Mouse (Mus musculus): ENCODE data around the gene Gm8180.
"Not testable (repeated sequence)": the region's sequence is repeated elsewhere in the genome, so short reads cannot be mapped to it uniquely, and the experiment has no call there.

The Gm8180 gene

DNA sequence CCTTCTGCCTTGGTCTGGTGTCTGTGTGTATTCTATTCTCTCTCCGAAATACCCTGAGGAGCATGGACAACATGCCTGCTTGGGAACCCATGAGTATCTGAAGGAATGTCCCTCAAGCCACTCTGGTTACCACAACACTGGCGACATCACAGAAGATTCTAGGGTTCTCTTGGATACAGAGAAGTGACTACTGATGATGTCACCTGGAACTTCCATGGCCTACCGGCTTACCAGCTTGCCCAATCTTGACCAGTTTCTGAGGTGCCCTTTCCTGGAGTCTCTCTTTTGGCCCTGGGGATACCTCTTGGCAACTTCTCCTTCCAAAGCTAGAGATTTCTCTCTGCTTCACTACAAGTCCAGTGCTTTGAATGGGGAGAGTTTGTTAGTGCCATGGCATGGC, at the start of gene Gm8180:
Gm8180 (minus strand) TSS at position 101 of the 400 bp plus-strand sequence.
- DNase-seq (ENCODE audit: low spot score), result not testable (repeated sequence)

GRCm38 (mm10) chr14:43830385-43830784, 45.8 kb upstream of the Gm8180 start:
- DNase-seq (ENCODE audit: low spot score), result not testable (repeated sequence)

GRCm38 (mm10) chr14:43824176-43824575, 39.6 kb upstream of the Gm8180 start:
- DNase-seq (ENCODE audit: low spot score), result not testable (repeated sequence)

DNA sequence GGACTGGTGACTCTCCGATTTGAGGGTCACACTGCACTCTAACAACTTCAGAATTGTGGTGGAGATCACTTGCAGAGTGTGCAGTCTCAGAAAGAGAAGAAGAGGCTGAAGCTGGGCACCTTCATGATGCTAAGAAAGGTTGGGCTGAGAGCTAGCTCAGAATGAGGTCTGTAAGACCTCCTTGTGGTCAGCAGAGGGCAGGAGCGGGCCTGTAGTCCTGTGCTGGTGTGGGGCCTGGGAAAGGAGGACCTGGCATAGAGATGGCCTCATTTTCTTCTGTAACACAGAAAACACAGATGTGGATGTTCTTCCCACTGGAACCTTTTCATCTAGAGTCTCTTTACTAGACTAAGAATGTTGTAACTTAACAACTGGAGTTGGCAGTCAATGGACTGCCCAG, 37.3 kb upstream of the Gm8180 start:
- DNase-seq (ENCODE audit: low spot score), result not testable (repeated sequence)

DNA sequence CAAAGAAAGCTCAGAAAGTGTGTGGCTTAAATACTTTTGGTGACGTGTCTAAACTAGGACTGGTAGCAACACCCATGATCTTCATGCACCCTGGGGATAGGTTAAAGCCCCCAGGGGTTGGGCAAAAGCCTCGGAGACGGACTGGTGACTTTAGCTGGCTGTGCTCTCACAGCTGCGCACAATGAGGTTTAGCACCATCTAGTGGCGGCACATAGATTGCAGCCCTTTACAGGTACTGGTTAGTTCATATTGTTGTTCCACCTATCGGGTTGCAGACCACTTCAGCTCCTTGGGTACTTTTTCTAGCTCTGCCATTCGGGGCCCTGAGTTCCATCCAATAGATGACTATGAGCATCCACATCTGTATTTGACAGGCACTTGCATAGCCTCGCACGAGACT, 27.9 kb upstream of the Gm8180 start:
- peak; percentile 23 for DNase-seq (ENCODE audit: low spot score)

GRCm38 (mm10) chr14:43808142-43808541, 23.6 kb upstream of the Gm8180 start:
- not testable (repeated sequence) for DNase-seq (ENCODE audit: low spot score)

GRCm38 (mm10) chr14:43804435-43804834, 19.9 kb upstream of the Gm8180 start:
- not testable (repeated sequence) for DNase-seq (ENCODE audit: low spot score)

- DNase-seq (ENCODE audit: low spot score), result peak; percentile 22
These were observed 12.4 kb upstream of the Gm8180 start for GRCm38 (mm10) chr14:43796905-43797470.

- peak; percentile 2 for DNase-seq (ENCODE audit: low spot score)
These were observed 11.7 kb upstream of the Gm8180 start for GRCm38 (mm10) chr14:43796069-43796904.

DNA sequence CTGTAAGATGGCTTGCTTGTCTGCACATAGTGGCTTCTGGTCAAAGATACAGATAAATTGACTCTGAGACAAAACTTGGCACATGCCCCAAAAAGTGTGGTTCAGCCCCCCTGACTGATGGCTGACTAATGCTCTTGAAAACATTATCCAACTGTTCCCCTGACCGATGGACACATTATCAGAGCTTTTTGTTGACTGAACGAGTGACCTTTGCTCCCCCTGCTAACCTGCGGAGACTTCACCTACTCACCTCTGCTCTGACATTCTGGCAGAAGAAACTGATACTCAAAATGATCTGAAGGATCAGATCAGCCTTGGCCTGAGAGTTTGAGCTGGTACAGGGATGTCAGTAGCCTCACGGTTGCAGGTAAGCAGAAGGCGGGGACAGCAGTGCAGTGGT, 9.3 kb upstream of the Gm8180 start:
- peak; percentile 60 for DNase-seq (ENCODE audit: low spot score)

DNA sequence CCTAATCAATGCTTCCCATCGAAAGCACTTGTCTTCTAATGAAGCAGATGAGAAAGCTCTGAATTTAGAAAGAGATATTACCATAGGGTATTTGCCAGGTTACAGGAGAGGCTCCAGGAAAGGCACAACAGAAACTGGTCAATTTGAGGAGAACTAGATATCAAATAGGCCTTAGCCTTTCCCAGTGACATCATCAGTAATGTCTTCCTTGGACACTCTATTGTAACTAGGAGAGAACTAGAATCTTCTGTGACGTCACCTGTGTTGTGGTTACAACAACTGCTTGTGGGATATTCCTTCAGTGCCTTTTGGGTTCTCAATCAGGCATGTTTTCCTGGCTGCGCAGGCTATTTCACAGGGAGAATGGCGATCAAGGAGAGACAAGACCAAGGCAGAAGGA, 37.0 kb downstream of the Gm8180 start, which contains the start of gene Gm6526:
Gm6526 (plus strand) TSS at position 301 of the 400 bp plus-strand sequence.
- not testable (repeated sequence) for DNase-seq (ENCODE audit: low spot score)

Data from yolk sac, embryonic 10.5 days (tissue).